Mouse (Mus musculus) embryo, embryonic 10.5 days (tissue): ENCODE results near the gene Numa1.
A peak's percentile ranks its signal among the peaks of the same experiment; 100 is the strongest.
"Not testable (repeated sequence)": the region's sequence is repeated elsewhere in the genome, so short reads cannot be mapped to it uniquely, and the experiment has no call there.

ENCODE experiments used
- DNase-seq: peaks from one replicate; pipeline ENCODE4 v3.0.0-alpha.2; 2015; ENCODE audit warnings: low spot score

Numa1 gene

DNA sequence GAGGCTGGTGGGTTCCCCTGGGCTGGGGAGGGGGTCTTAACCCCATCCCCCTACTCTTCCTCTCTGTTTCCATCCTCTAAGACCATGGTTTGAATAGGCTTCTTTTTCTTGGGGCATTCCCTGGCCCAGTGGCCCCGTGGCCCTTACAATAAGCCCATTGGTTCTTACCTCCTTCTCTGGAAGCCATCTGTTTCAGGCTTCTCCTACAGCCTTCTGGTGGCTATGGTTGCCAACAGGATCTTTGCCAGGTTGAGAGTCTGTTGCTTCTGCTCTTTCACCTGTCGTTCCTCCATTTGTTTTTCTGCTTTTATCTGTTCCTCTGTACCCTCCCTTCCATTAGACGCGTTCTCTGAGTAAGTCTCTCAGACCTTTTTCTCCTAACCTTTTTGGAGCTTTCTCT is 3.7 kb downstream of the Numa1 start:
- no peak for DNase-seq

DNA sequence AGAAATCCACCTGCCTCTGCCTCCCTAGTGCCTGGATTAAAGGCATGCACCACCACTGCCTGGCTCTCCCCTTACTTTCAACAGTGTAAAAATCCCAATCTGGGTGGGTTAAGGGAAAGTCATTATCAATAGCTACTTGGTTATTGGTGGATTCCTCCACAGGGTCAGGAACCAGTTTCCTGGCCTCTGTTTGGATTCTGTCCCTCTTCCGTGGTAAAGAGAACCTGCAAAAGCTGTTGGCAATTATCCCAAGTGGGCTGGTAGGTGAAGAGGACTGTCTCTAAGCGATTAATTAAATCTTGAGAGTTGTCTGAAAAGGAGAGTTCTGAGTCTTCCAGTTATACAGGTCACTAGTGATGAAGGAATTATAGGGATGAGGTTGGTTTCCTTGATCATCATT is 4.4 kb downstream of the Numa1 start:
- no peak for DNase-seq

DNA sequence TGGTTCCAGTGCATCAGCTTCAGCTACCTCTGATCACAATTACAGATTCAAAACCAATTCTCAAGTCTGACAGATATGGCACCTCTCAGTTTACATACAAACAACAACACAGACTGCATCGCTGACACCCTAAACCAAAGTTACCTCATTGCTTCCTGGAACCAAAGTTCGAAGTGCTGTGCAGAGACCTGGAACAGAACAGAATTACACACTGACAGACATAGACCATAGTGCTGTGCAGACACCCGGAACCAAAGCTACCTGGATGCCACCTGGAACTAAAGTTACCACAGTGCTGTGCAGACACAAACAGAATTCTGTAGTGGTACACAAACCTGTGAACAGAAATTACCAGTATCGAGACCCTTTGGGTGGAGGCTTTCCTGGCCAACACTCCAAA is 5.8 kb downstream of the Numa1 start:
- DNase-seq: no peak

DNA sequence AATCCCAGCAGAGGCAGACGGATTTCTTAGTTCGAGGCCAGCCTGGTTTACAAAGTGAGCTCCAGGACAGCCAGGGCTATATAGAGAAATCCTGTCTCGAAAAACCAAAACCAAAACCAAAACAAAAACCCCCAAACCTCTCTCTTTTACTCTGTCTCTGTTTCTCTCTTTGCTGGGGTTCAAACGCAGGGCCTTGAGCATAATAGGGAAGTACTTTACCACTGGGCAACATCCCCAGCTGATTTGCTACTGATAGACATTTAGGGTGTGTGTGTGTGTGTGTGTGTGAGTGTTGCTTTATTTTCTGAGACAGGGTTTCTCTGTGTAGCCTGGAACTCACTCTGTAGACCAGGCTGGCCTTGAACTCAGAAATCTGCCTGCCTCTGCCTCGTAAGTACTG is 15.1 kb downstream of the Numa1 start:
- not testable (repeated sequence) for DNase-seq

DNA sequence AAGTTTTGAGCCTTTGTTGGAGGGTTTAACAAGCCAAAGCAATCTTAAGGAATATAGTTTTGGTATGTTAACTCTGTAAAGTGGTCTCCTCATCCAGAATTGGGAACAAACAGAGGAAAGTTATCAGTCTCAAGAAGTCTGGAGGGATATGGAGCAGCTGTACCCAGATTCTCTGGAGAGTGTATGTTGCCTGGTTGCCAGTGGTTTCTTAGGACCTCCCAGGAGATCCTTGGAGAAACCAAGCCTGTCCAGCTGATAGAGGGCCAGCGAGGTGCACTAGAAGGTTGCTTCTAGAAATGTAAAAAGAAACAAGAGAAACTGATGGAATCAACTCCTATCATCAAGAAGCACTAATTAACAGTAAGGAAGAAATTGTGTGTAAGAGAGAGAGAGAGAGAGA is 17.7 kb downstream of the Numa1 start:
- no peak for DNase-seq

DNA sequence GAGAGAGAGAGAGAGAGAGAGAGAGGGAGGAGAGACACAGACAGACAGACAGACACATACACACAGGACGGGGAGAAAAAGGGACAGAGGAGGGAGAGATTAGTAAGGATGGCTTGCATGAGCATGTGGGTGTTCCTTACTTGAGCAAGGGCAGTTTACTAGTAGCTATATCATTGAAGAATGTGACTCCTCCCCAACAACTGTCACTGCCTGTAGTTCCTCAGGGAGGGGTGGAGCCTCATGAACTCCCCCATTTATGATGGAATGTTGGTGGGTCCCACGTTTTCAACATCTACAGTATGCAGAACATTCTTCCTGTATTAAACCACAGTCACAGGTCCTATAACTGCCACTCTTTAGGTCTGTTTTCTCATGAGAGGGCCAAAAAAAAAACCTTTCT is 18.2 kb downstream of the Numa1 start:
- DNase-seq: no peak

DNA sequence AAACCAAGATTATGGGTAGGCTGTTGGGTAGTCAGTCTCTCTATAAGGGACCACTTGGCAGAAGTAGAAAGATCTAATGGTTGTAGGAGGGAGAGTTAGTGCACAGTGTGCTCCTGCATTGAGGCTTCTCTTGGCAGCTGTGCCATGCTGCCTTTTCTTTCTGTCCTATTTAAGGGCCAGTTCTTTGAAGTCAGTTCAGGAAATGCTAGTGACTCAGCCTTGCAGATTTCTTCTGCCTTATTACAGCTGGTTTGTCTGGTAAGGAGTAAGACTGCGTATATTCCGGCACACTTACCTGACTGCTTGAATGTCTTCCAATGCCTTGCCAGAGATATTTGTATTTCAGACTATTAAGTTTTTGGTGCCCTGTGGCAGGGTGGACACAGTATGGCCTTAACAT is 20.3 kb downstream of the Numa1 start:
- no peak for DNase-seq

DNA sequence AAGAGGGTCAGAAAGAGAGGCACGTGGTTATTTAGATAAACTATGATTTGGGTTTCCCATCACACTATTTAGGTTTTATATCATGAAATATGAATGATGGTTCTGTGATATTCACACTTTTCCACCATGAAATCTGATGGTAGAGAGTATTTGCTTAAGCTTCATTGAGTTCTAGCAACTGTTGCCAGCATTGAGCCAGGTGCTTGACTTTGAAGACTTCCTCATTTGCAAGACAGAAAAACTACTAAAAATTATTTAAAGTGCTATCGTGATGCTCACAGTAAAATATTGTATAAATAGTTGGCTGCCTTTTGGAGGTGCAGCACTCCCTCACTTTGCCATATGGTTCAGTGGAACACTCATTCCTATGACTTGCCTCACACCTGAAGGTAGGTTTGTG is 21.4 kb downstream of the Numa1 start:
- DNase-seq: no peak

DNA sequence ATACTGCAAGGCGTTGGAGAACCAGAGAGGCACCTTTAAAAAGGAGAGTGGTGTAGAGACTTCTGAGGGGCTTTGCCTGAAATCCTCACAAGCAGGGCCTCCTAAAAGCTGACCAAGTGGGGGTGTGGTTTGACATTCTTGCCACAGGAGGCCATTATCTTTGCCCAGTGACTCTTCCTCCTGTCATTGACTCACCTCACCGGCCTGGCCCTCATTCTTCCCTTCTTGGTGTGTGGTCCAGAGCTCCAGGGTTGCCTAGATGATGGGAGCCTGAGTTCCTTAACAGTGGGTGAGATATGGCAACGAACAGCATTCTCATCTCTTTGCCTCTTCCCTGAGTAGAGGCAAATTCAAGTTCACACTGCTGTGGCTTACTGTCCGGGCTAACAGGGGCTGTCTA is 22.0 kb downstream of the Numa1 start:
- no peak for DNase-seq

DNA sequence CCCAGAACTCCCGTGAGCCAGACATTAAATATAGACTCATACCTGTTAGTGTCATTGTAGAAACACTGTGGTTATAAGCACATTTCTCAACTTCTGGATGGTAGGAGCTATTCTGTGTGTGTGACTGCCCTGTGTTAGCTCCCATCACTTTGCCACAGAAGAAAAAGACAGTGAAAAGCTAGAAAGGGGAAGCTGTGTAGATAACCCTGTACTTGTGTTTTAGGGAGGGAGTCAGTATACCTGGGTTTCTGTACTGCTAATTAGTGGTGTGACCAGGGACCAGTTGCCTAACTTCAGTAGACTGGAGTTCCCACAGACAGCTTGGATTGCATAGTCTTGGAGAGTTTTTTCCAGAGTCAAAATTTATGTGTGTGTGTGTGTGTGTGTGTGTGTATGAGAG is 22.6 kb downstream of the Numa1 start:
- no peak for DNase-seq

DNA sequence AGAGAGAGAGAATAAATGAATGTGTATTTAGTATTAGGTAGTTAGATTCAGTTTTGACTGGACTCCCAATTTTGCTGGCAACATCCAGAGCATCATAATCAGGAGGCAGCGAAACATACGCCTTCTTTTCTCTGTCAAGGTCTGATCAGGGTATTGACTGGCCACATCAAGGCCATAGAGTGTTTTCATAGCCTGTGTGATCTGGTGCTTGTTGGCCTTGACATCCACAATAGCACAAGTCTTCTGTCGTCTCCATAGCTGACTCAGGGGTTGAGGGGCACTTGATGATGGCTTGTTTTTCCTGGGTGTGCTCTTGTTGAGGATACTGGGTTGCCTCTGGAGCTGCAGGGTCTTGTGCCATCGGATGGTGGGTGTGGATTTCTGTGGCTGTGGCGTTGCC is 23.0 kb downstream of the Numa1 start:
- DNase-seq: no peak

DNA sequence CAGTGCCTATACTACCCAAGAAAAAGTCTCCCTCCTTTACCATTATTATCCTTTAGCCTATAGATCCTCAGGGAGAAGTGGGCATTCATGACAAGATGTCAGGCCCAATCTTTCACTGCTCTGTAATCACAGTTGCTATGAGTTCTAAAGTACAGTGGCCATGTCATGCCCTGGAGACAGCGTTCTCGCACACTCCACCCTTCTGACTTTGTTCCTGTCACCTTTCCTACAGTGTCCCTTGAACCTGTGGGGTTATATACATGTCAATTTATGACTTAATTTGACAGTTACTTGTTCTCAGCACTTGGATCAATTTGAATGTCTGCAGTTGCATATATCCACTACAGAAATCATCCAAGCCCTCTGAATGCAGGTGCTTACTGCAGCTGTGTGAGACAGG is 28.9 kb downstream of the Numa1 start:
- DNase-seq: no peak

DNA sequence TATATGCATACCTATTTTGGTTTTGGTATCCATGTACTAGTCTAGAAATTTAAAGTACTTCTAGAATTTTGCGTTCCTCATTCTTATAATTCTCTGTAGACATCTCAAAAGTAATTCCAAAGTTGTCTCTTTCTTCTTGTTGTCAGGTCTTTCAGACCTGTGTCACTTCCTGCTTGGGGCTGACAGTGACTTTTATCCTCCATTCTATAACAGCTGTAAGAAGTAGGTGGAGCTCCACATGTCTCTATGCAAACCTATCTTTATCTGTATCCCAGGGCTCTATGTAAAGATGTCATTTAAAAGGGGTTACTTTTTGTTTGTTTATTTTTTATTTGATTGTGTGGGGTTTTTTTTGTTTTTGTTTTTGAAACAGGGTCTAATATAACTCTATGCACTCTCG is 29.7 kb downstream of the Numa1 start:
- no peak for DNase-seq

DNA sequence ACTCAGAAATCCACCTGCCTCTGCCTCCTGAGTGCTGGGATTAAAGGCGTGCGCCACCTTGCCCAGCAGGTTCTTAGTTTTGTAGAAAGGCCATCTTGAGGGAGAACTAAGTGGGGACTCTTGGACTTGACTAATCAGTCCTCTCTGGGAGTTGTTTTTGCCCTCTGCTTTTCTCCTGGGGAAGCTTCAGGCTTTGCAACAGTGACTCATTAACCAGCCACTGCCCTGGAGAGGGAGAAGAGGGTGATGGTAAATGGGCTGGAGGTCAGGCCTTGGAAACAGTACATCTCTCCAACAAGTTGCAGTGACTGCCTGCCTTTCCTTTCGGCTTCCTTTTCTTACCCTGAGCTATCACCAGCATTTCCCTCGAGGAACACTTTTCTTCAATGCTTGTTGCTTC is 30.6 kb downstream of the Numa1 start:
- DNase-seq: no peak

DNA sequence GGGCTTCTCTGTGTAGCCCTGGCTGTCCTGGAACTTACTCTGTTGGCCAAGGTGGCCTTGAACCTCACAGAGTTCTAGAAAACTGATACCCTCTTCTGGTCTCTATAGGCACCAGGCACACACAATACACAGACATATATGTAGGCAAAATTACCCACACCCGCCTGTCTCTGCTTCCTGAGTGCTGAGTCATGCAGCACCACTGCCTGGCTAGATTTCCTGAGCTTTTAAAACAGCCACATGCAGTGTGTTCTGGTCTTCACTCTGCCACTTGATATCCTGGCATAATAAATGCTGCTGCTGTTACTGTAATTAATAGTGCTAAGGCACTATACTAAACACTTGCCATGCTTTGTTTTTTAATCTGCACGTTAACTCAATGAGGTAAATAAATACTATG is 31.7 kb downstream of the Numa1 start:
- no peak for DNase-seq

DNA sequence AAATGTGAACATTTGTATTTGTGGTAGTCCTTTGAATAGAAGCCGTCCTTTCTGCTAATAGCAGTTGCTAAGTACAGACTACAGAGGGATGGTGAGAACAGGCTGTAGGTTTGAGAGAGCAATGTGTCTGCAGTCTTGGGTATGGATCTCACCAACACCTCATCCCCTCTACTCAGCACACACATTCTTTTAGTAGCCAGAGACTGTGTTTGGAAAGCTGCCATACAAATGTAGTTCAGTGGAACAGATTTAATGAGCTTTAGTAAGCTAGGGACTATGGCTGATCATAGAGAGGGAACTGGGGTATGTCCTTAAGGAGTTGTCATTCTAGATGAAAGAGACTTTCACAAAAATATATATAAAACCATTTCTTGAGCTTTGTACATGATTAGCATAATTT is 33.3 kb downstream of the Numa1 start:
- DNase-seq: no peak

DNA sequence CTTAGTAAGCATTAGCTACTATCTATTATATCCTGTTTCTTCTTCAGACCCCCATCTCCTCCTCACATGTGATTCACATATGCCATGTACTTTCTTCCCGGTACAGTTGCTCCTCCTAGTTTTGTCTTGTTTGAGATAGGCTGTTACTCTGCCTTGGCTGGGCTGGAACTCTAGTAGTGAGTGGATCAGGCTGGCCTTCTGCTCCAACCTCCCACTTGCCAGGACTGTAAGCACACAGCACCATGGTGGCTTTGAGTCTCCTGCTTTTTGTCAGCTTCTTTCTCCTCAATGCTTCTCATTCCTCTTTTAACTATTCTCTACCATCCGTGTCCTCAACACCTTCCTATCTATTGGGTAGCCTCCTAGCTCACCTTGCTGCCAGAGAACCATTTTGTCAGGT is 34.8 kb downstream of the Numa1 start:
- DNase-seq: no peak

DNA sequence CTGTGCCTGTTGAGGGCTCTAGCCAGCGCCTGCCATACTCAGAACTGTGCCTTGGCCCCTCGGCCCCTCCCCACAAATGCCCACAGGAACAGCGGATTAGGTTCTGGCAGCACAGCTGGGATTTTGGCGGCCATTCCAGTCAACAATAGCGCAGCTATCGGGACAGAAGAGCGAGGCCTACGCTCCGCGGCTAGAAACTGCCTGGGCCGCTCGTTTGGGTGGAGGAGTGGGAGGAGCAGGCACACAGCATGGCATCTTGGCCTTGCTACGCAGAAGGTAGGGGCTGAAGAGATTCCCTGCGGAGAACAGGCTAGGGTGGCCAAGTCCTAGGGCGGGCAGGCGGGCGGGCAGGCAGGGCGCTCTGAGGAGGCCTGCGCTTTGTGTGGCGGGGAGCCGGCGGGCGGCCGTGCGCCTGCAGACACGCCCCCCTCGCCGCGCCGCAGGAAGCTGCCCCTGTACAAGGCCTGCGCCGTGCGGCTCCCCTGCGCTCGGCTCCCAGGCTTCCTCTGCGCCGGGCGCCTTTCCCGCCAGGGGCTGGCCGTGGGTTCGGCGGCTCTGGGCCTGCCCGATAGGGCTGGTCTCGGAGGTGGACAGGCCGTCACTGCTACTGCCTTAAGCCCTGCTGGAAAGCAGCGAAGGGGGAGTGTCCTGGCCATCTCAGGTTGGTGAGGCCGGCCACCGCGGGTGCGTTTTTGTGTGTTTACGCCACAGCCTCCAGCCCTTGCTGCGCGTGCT is 36.0 kb downstream of the Numa1 start:
- peak; percentile 84 for DNase-seq

DNA sequence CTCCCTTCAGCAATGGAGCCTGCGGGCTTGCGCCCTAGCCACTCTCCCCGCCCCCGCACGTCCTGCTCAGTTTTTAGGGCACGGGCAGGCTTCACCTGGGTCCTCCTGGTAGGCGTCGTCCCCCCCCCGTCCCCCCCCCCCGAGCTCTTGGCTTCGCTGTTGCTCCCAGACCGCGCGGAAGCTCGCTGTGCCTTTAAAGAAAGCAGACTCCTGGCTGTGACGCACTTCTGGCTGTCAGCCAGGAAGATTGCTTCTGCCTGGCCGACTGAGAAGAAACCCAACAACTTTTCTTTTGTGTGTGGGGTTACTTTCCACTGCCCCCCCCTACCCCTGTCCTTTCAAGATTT is 36.5 kb downstream of the Numa1 start:
- DNase-seq: peak; percentile 82

DNA sequence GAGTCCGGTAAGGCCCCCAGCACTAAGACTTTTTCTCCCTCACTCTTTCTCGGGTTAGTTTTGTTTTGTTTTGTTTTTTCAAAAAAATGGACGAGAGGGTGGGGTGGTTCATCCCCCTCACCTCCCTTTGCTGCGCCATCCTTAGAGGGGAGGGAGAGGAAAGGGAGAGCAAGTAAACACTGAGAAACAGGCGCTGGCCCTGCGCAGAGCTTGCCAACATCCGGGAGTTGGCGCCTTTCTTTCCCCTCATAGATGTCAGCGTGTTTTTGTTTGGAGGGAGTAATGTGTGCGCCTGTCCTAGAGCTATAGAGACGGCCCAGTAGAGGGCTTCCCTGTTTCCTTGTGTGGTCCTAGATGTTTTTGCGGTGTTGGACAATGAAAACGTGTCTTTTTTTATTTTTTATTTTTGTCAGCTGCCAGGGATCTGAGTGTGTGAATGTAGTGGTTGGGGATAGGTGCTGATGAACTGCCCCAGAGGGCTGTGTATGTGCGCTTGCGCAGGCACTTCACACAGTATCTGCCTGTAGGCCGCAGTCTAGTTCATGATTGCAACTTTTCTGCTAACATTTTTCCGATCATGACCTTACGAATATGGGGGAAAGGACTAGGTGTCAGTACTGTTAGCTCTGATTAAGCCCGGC is 37.0 kb downstream of the Numa1 start:
- peak; percentile 79 for DNase-seq

DNA sequence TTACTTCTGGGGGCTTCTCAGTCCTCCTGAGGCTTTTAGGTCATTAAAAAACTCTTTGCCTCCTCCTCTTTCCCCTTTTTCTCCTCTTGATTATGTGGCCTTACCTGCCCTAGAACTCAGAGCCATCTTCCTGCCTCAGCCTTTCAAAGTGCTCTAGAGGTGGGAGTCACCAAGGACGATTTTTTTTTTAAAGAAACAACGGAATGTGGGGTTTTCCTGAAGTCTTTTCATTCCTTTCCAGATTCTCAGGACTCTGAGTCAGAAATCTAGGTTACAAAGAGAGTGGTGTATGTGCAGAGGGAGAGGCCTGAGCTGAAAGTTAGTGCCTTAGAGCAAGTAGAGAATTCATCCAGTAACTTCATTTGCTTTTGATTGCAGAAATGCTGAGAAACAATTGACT is 37.8 kb downstream of the Numa1 start:
- no peak for DNase-seq

DNA sequence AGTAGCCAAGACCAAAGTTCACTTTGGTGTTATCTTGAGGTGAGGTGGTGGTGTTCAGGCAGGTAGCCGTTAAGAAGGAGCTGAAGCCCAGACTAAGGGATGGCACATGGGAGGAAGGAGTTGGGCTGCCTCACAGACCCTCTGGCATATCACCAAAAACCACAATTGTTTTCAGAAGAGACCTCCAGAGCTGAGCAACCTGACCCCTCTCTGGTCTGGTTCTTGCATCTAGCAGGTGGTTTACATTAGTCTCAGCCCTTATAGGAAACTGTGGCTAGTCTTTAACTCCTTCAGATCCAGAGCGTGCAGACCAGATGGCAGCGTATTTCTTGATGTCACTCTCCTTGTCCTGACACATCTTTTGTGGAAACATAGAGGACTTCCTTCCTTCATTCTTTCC is 39.8 kb downstream of the Numa1 start:
- peak; percentile 71 for DNase-seq

DNA sequence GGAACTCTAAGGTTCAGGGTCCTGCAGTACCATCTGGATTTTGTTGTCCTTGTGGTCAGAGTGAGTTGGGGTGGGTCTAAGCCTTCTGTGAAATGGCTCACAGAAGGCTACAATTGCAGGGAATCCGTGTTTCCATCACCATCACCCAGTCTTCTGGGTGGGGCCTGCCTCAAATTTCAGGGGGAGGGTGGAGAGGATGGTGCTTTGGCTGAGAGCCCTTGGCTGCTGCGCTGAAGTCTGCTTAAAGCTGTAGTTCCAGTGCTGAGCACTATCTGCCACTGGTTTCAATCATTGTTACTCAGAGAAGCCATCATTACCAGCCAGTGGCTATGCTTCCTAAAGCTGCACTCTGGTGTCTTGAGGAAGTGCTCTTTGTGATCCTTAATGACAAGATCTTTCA is 40.6 kb downstream of the Numa1 start:
- no peak for DNase-seq

DNA sequence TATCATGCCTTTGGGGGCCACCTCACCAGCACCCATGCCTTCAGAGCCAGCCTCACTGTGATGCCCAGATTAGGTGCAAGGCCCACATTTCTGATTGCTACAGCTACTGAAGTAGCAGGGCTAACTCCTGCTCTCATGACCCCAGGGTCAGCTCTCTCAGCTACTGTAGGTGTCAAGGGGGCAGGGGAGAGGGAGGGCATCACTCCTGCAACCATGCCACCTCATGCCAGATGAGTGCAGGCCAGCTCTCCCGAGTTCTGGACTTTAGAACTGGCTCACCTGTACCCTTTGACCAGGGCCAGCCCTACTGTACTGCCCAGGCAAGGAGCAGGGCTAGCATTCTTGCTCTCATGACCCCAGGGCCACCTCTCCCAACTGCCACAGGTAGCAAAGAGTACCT is 48.8 kb downstream of the Numa1 start:
- no peak for DNase-seq
